Mouse (Mus musculus) midbrain, postnatal 0 days (tissue): Measurements from ENCODE around the gene Tnpo3. TPM values are rescaled to one million over a fixed set of nuclear protein-coding genes. Genes with fewer than 3 reads are reported as not detected.

ENCODE experiments used
- ATAC-seq: fragments of 200-750 bp; cut with Nextera tagmentation; 2 replicates; pipeline ENCODE4 v1.8.0; 2017; ENCODE audit warnings: moderate number of reproducible peaks, mild to moderate bottlenecking, moderate TSS enrichment, moderate library complexity; ENCODE audit not compliant: low FRiP score
- DNase-seq: peaks from one replicate; pipeline ENCODE4 v3.0.0-alpha.2; 2015; ENCODE audit warnings: low spot score
- H3K27ac ChIP-seq: fragments of 300-500 bp; sonication (generic); 2 replicates; pipeline ENCODE4 v1.5.1; 2014; ENCODE audit warnings: low read depth, mild to moderate bottlenecking, low read length, mixed read lengths
- H3K27me3 ChIP-seq: fragments of 300-500 bp; sonication (generic); 2 replicates; pipeline ENCODE4 v1.6.1; 2014; ENCODE audit warnings: low read length, control low read depth, mixed read lengths; ENCODE audit not compliant: insufficient read depth
- H3K36me3 ChIP-seq: fragments of 300-500 bp; sonication (generic); 2 replicates; pipeline ENCODE4 v1.6.1; 2014; ENCODE audit warnings: low read length, control low read depth, mixed read lengths; ENCODE audit not compliant: insufficient read depth
- H3K4me1 ChIP-seq: fragments of 300-500 bp; sonication (generic); 2 replicates; pipeline ENCODE4 v1.6.1; 2014; ENCODE audit warnings: mild to moderate bottlenecking, control low read depth, antibody characterized with exemption, low read length, mixed read lengths; ENCODE audit not compliant: insufficient read depth
- H3K4me2 ChIP-seq: fragments of 300-500 bp; sonication (generic); 2 replicates; pipeline ENCODE4 v1.6.1; 2014; ENCODE audit warnings: low read depth, mild to moderate bottlenecking, low read length, mixed read lengths; ENCODE audit not compliant: poor library complexity, severe bottlenecking
- H3K4me3 ChIP-seq: fragments of 300-500 bp; sonication (generic); 2 replicates; pipeline ENCODE4 v1.5.1; 2014; ENCODE audit warnings: low read depth, mild to moderate bottlenecking, low read length, moderate library complexity
- H3K9ac ChIP-seq: fragments of 300-500 bp; sonication (generic); replicated peaks from 2 replicates; pipeline ENCODE4 v1.6.1; 2014; ENCODE audit warnings: mild to moderate bottlenecking, low read length, moderate library complexity, mixed read lengths; ENCODE audit not compliant: poor library complexity, severe bottlenecking
- H3K9me3 ChIP-seq: fragments of 300-500 bp; sonication (generic); 2 replicates; pipeline ENCODE4 v1.6.1; 2016; ENCODE audit warnings: low read length, control low read depth
- CTCF ChIP-seq: IDR thresholded peaks from 2 replicates; pipeline ENCODE4 v1.5.1; 2016; ENCODE audit warnings: antibody characterized with exemption, mild to moderate bottlenecking
- WGBS: fragments of 180-500 bp; shearing (Covaris S2); extraction: QIAGEN DNeasy Blood & Tissue Kit; methylation state at CpG from one replicate; pipeline ENCODE4 v1.1.7; 2014; 5-methylcytosine and 5-hydroxymethylcytosine counted together
- polyA plus RNA-seq: library from polyadenylated mRNA; unstranded; fragments of >200 nt; fragmentation: Nextera tagmentation; extraction: Ambion mirVana; gene quantifications from 2 replicates; pipeline ENCODE4 v1.2.1, GENCODE M21; 2015
- total RNA-seq: library from RNA; depleted of rRNA; stranded (reverse); fragments of >200 nt; gene quantifications from 2 replicates; pipeline ENCODE4 v1.2.3, GENCODE M21; 2014; rRNA removed

Tnpo3 gene
- total and polyA plus RNA-seq, 2 experiments from 2014 or later = 57.9 to 72.6 TPM

GRCm38 (mm10) chr6:29496270-29496669, 113.4 kb downstream of the Tnpo3 start:
- 0 out of 2 replicates have a peak, but pooled peaks cover 3% of the 10 kb centered on the region for H3K36me3 ChIP-seq
- 17% methylated on average over 24 of the region's 25 CpGs for WGBS
- no peak overlapping the region for H3K27ac ChIP-seq
- H3K27me3 ChIP-seq = peaks cover 17% of the 10 kb centered on the region
- DNase-seq = no peak
- peak; percentile 15; the same call in 1 of the 2 replicates for ATAC-seq
- no peaks in the 10 kb centered on the region for H3K9me3 ChIP-seq
- H3K4me1 ChIP-seq = peaks cover 9% of the 10 kb centered on the region; the same call in 1 of the 2 replicates
- H3K4me2 ChIP-seq = no peak overlapping the region
- H3K4me3 ChIP-seq = no peak overlapping the region
- 0 out of 2 replicates have a peak overlapping the region, but pooled peaks have one; percentile 4 for H3K9ac ChIP-seq
- TF ChIP-seq CTCF = no peak

- Histone ChIP-seq H3K9ac (no peak overlapping the region), H3K27me3 (peaks cover 17% of the 10 kb centered on the region), H3K9me3 (no peaks in the 10 kb centered on the region), H3K27ac (no peak overlapping the region), H3K4me1 (peaks cover 9% of the 10 kb centered on the region; the same call in 1 of the 2 replicates), H3K36me3 (0 out of 2 replicates have a peak, but pooled peaks cover 3% of the 10 kb centered on the region), H3K4me2 (no peak overlapping the region), H3K4me3 (no peak overlapping the region)
- ATAC-seq (no peak), DNase-seq (no peak)
- no peak for TF ChIP-seq CTCF
- 90% methylated on average over 4 of the region's 4 CpGs for WGBS
These were observed 115.6 kb downstream of the Tnpo3 start for GRCm38 (mm10) chr6:29494101-29494500.

Other genes with a start within 250 kb of the Tnpo3 start
- 0.11 and 0.14 TPM in 2 replicates for gene Opn1sw, start 221.4 kb downstream of the Tnpo3 start, total RNA-seq
- 0.15 and 0.56 TPM in 2 replicates for gene Opn1sw, start 221.4 kb downstream of the Tnpo3 start, polyA plus RNA-seq
- gene Ccdc136, start 213.6 kb downstream of the Tnpo3 start, total RNA-seq = 54.4 and 77.6 TPM in 2 replicates
- gene Ccdc136, start 213.6 kb downstream of the Tnpo3 start, polyA plus RNA-seq = 50.8 and 51.9 TPM in 2 replicates
- gene Flnc, start 176.6 kb downstream of the Tnpo3 start, total RNA-seq = 11.1 and 12.0 TPM in 2 replicates
- gene Flnc, start 176.6 kb downstream of the Tnpo3 start, polyA plus RNA-seq = 1.2 and 1.4 TPM in 2 replicates
- 262 and 302 TPM in 2 replicates for gene Atp6v1f, start 142.2 kb downstream of the Tnpo3 start, total RNA-seq
- 361 and 388 TPM in 2 replicates for gene Atp6v1f, start 142.2 kb downstream of the Tnpo3 start, polyA plus RNA-seq
- gene Atp6v1fnb, start 138.4 kb downstream of the Tnpo3 start, total RNA-seq = 2.6 TPM in 1 of 2 replicates, not detected in the other
- 0.32 and 0.72 TPM in 2 replicates for gene Atp6v1fnb, start 138.4 kb downstream of the Tnpo3 start, polyA plus RNA-seq
- gene Kcp, start 101.9 kb downstream of the Tnpo3 start, total RNA-seq = 16.3 and 27.0 TPM in 2 replicates
- 8.9 and 9.0 TPM in 2 replicates for gene Kcp, start 101.9 kb downstream of the Tnpo3 start, polyA plus RNA-seq
- 3.2 and 3.5 TPM in 2 replicates for gene Irf5, start 83.3 kb downstream of the Tnpo3 start, total RNA-seq
- 1.7 and 2.0 TPM in 2 replicates for gene Irf5, start 83.3 kb downstream of the Tnpo3 start, polyA plus RNA-seq
- gene Tspan33, start 84.3 kb upstream of the Tnpo3 start, total RNA-seq = 13.8 and 18.5 TPM in 2 replicates
- gene Tspan33, start 84.3 kb upstream of the Tnpo3 start, polyA plus RNA-seq = 10.7 and 12.4 TPM in 2 replicates
- gene Smo, start 125.6 kb upstream of the Tnpo3 start, total RNA-seq = 38.7 and 42.3 TPM in 2 replicates
- 7.2 and 7.8 TPM in 2 replicates for gene Smo, start 125.6 kb upstream of the Tnpo3 start, polyA plus RNA-seq
- 66.7 and 69.1 TPM in 2 replicates for gene Ahcyl2, start 158.1 kb upstream of the Tnpo3 start, total RNA-seq
- gene Ahcyl2, start 158.1 kb upstream of the Tnpo3 start, polyA plus RNA-seq = 12.8 and 16.0 TPM in 2 replicates